Mouse (Mus musculus): ENCODE data around the gene Trpc7.

GRCm38 (mm10) chr13:56930421-56930820 is 34.6 kb upstream of the Trpc7 start:
- TF ChIP-seq CTCF (IDR thresholded peaks at IDR 0.05; ENCODE audit: low read depth, low read length), result no peak
- TF ChIP-seq POLR2A (IDR thresholded peaks at IDR 0.05; ENCODE audit: insufficient read depth, low read length), result no peak
- TF ChIP-seq EP300 (IDR thresholded peaks at IDR 0.05; ENCODE audit: insufficient read depth, low read depth, low read length), result no peak
